Mouse (Mus musculus): ENCODE results near the gene Fsd2. TPM values are rescaled to one million over a fixed set of nuclear protein-coding genes. Genes with fewer than 3 reads are reported as not detected.

The Fsd2 gene
- polyA plus RNA-seq, 1 experiment from 2014 or later = 0.05 TPM

MicroRNA genes within 50 kb of the gene (microRNA counts, 519-probe panel; counts per million panel counts)
- microRNA mmu-miR-1839-3p (341 counts per million, percentile 65 among the panel's probes with 10 or more counts), microRNA mmu-miR-1839-5p (341 counts per million, percentile 65 among the panel's probes with 10 or more counts)

Other genes starting within 250 kb of the Fsd2 start
- 1,233 and 1,243 TPM in 2 replicates for gene Rps17, start 221.7 kb downstream of the Fsd2 start, polyA plus RNA-seq (2016; fragmentation: Nextera tagmentation; extraction: Ambion mirVana)
- 0.86 and 0.98 TPM in 2 replicates for gene Cpeb1, start 111.5 kb downstream of the Fsd2 start, polyA plus RNA-seq (2016; fragmentation: Nextera tagmentation; extraction: Ambion mirVana)
- gene Ap3b2, start 73.0 kb downstream of the Fsd2 start, polyA plus RNA-seq (2016; fragmentation: Nextera tagmentation; extraction: Ambion mirVana) = 8.4 and 11.6 TPM in 2 replicates
- 0.27 and 0.50 TPM in 2 replicates for gene BC048679, start 68.7 kb downstream of the Fsd2 start, polyA plus RNA-seq (2016; fragmentation: Nextera tagmentation; extraction: Ambion mirVana)
- 1.8 and 3.0 TPM in 2 replicates for gene Whamm, start 4.3 kb upstream of the Fsd2 start, polyA plus RNA-seq (2016; fragmentation: Nextera tagmentation; extraction: Ambion mirVana)
- 12.6 and 13.1 TPM in 2 replicates for gene Homer2, start 140.6 kb upstream of the Fsd2 start, polyA plus RNA-seq (2016; fragmentation: Nextera tagmentation; extraction: Ambion mirVana)
- gene Ramac, start 196.0 kb upstream of the Fsd2 start, polyA plus RNA-seq (2016; fragmentation: Nextera tagmentation; extraction: Ambion mirVana) = 127 and 129 TPM in 2 replicates
- gene 3110040N11Rik, start 222.5 kb upstream of the Fsd2 start, polyA plus RNA-seq (2016; fragmentation: Nextera tagmentation; extraction: Ambion mirVana) = 38.3 and 40.9 TPM in 2 replicates